In the genomic region with DNA sequence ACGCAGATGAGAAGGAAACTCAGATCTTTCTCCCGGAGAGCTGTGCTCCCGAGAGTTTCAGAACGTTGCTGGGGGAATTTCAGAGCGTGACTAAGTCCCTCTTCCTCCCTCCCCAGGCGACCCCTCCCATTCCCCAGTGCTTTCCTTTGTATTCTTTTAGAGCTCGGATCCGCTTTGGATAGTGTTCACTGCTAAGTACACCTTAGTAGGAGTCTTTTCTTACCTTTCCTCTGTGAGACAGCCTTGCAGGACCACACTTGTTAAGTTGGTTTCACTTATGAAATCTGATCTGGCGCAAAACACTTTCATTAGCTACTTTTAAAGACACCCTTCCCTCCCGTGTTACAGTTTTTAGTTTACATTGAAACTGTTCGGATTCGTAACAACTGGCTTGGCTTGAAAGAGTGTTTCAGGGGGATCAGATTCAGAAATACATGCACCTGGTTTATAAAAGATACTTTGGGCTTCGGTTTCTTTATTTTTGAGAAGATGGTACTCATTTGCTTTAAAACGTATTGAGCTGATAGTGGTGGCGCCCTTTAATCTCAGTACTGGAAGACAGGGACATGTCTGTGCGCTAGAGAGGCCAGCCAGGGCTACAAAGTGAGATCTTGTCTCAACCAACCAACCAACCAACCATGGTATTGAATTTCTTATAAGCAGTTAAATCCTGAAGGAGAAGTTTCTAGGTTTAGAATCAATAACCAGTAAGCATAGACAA, we compare ENCODE assay signal across 8 mouse cellular contexts. TPM values are rescaled to one million over a fixed set of nuclear protein-coding genes. Genes with fewer than 3 reads are reported as not detected.
DNase-seq lines count a peak whose midpoint lies in the region; ATAC-seq lines count a peak whose summit lies in the region.

No protein-coding gene starts in this region.

- H3K4me1 ChIP-seq in lung, embryonic 16.5 days (replicated peaks; ENCODE audit: control insufficient read depth, insufficient read depth, low read length), result peaks cover 7% of the 10 kb centered on the region
- H3K4me1 ChIP-seq in embryonic facial prominence, embryonic 13.5 days, result peaks cover 9% of the 10 kb centered on the region
- peaks cover 16% of the 10 kb centered on the region for H3K4me1 ChIP-seq in midbrain, embryonic 15.5 days

- peak overlapping the region; percentile 68 for H3K4me2 ChIP-seq in lung, embryonic 16.5 days (ENCODE audit: low read depth, low read length)
- peak overlapping the region; percentile 86 for H3K4me2 ChIP-seq in embryonic facial prominence, embryonic 13.5 days
- peak overlapping the region; percentile 88 for H3K4me2 ChIP-seq in midbrain, embryonic 15.5 days

- H3K27ac ChIP-seq in lung, embryonic 16.5 days (ENCODE audit: low read length), result no peak overlapping the region
- peak overlapping the region; percentile 64; the same call in 1 of the 2 replicates for H3K27ac ChIP-seq in embryonic facial prominence, embryonic 13.5 days
- peak overlapping the region; percentile 72 for H3K27ac ChIP-seq in midbrain, embryonic 15.5 days

- H3K9me3 ChIP-seq in lung, embryonic 16.5 days (ENCODE audit: control insufficient read depth, low read length), result no peaks in the 10 kb centered on the region
- no peaks in the 10 kb centered on the region for H3K9me3 ChIP-seq in embryonic facial prominence, embryonic 13.5 days
- no peaks in the 10 kb centered on the region for H3K9me3 ChIP-seq in midbrain, embryonic 15.5 days

- 10% methylated on average over 16 of the region's 16 CpGs for WGBS in lung, embryonic 16.5 days
- WGBS in embryonic facial prominence, embryonic 13.5 days, result 16% methylated on average over 16 of the region's 16 CpGs
- WGBS in midbrain, embryonic 15.5 days, result 21% methylated on average over 16 of the region's 16 CpGs

- H3K9ac ChIP-seq in lung, embryonic 16.5 days (ENCODE audit: low read length), result peak overlapping the region; percentile 80
- peak overlapping the region; percentile 84 for H3K9ac ChIP-seq in embryonic facial prominence, embryonic 13.5 days
- H3K9ac ChIP-seq in midbrain, embryonic 15.5 days, result peak overlapping the region; percentile 73

- no peaks in the 10 kb centered on the region for H3K36me3 ChIP-seq in lung, embryonic 16.5 days (ENCODE audit: control insufficient read depth, insufficient read depth, low read length)
- H3K36me3 ChIP-seq in embryonic facial prominence, embryonic 13.5 days, result peaks cover 16% of the 10 kb centered on the region
- H3K36me3 ChIP-seq in midbrain, embryonic 15.5 days (replicated peaks), result peaks cover 12% of the 10 kb centered on the region

- peak; percentile 23 for ATAC-seq in lung, embryonic 16.5 days (ENCODE audit: low read depth)
- ATAC-seq in embryonic facial prominence, embryonic 13.5 days (ENCODE audit: insufficient number of reproducible peaks, insufficient read depth, low FRiP score, low TSS enrichment, low read depth), result 0 out of 2 replicates have a peak, but pooled peaks have one; percentile 18
- no peak; the same call in 1 of the 2 replicates for ATAC-seq in midbrain, embryonic 15.5 days (replicated peaks)

- no peak for DNase-seq in lung, postnatal 4 days
- peak; percentile 43 for DNase-seq in induced T-regulatory cell, adult 2 months (ENCODE audit: low read depth)
- no peak for DNase-seq in urinary bladder, postnatal 4 days (ENCODE audit: low spot score in 2 of 2)
- DNase-seq in thymus, postnatal 36 days, result no peak
- DNase-seq in gastrocnemius, postnatal 10 days, result no peak

- peak overlapping the region; percentile 82 for H3K4me3 ChIP-seq in lung, embryonic 16.5 days (ENCODE audit: low read length)
- H3K4me3 ChIP-seq in embryonic facial prominence, embryonic 13.5 days, result peak overlapping the region; percentile 90
- peak overlapping the region; percentile 59 for H3K4me3 ChIP-seq in midbrain, embryonic 15.5 days

- H3K27me3 ChIP-seq in lung, embryonic 16.5 days (ENCODE audit: control insufficient read depth, insufficient read depth, low read depth, low read length), result no peaks in the 10 kb centered on the region
- H3K27me3 ChIP-seq in embryonic facial prominence, embryonic 13.5 days, result no peaks in the 10 kb centered on the region
- H3K27me3 ChIP-seq in midbrain, embryonic 15.5 days (replicated peaks), result peaks cover 6% of the 10 kb centered on the region; the same call in 1 of the 2 replicates

RNA-seq across cellular contexts. Expression of a gene that starts 0.7 kb away (rescaled TPM):
- polyA plus RNA-seq in lung, embryonic 16.5 days (2015; fragmentation: Nextera tagmentation; extraction: Ambion mirVana), result 54.5 and 55.5 TPM in 2 replicates
- polyA plus RNA-seq in embryonic facial prominence, embryonic 13.5 days (2015; fragmentation: Nextera tagmentation; extraction: Ambion mirVana), result 54.8 and 63.6 TPM in 2 replicates
- polyA plus RNA-seq in midbrain, embryonic 15.5 days (2015; fragmentation: Nextera tagmentation; extraction: Ambion mirVana), result 30.1 and 30.9 TPM in 2 replicates
- total RNA-seq in gastrocnemius, postnatal 10 days (2021), result 10 to 100 TPM; 24.3 to 27.5 TPM
